Mouse (Mus musculus) mesoderm, embryonic 11.5 days (tissue): ENCODE measurements around the gene Fmnl2.

ENCODE experiments used
- DNase-seq: peaks from one replicate; pipeline ENCODE4 v3.0.0-alpha.2; 2012; ENCODE audit warnings: low read depth, low spot score

Gene Fmnl2

DNA sequence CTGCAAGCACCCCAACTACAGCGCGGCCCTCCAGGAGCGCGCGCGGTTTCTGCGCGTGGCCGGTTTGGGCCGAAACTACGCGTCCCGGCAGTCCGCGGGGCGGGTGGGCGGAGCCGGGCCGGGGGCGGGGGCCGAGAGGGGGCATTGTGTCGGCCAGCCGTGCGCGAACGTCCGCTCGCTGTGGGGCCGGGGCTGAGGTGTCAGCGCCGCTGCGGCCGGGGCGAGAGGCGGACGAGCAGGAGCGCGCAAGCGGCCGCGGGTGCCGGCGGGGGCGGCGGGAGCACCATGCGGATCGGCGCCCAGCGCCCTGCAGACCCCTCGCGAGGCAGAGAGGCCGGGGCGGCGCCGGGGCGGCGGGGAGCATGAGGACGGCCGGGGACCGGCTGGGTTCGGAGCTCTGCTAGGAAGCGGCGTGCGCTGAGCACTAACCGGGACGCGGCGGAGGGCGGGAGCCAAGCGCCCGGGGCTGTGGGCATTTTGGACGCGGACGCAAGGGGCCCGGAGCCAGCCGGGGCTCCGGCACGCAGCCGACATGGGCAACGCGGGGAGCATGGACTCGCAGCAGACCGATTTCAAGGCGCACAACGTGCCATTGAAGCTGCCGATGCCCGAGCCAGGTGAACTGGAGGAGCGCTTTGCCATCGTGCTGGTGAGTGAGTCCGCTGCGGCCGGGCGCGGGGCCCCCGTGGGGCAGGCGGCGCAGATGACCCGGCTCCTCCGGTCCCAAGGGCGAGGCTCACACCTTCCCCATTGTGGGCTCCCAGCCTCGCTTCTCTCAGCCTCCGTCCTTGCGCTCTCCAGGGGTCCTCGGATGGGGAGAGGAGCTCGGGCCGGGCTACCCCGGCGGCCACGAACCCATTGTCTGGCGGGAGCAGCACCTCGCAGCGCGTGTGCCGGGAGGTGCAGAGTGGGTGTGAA lies at the start of gene Fmnl2:
TSS of gene Fmnl2 (plus strand) at position 250 of the 918 bp plus-strand sequence.
- DNase-seq = peak; percentile 74

GRCm38 (mm10) chr2:52809988-52810387 lies 47.7 kb upstream of the Fmnl2 start:
- no peak for DNase-seq

DNA sequence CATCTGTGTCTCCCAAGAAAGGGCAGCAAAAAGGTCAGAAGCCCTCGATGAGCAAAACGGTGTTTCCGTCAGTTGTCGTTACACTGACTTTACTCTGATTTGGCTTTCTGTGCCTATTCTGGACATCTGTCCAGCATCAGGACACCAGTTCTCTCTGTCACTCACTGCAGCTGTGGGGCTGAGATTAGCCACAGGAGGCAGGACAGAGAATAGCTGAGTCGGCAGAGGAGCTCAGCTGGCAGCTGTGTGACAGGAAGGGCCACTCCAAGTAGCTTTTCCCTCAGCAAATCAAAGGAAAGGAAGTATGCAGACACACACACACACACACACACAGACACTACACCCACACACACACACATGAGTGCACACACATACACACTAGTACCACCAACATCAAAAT lies 46.0 kb upstream of the Fmnl2 start:
- DNase-seq = peak; percentile 50

GRCm38 (mm10) chr2:52817341-52817740 lies 40.3 kb upstream of the Fmnl2 start:
- no peak for DNase-seq

- DNase-seq = no peak
Observed at GRCm38 (mm10) chr2:52818944-52819343, 38.7 kb upstream of the Fmnl2 start.

DNA sequence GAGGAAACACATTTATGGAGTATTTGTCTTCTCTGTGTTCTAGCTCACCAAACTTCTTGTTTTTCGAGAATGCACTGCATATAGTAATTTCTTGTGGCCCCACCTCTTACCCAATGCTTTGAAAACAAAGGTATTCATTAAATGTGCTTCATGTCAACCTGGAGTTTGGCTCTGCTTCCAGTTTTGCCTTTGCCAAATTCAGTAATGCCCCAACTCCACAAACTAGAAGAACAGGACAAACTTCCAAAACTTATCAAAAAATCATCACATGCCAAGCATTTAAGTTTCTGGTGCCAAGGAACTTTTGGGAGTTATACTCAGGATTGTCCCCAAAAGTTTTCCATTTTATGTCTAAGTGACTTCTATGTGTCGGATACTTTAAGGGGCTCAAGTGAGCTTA lies 35.4 kb upstream of the Fmnl2 start:
- DNase-seq = no peak

GRCm38 (mm10) chr2:52828077-52828476 lies 29.6 kb upstream of the Fmnl2 start:
- no peak for DNase-seq

DNA sequence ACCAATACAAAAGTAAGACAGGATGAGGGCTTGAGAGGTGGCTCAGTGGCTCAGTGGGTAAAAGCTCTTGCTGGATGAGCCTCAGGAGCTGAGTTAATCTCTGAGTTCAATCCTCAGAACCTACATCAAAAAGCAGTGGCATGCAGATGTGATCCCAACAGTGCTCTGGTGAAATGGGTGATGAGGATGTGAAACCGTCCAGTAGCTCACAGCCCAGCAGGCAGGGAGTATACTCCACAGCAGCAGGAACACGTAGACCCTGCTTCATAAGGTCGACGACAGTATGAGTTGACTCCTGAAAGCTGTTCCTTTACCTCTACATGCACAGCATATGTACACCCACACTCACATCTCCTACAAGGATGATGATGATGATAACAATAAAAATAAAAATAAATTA lies 27.1 kb upstream of the Fmnl2 start:
- DNase-seq = no peak

DNA sequence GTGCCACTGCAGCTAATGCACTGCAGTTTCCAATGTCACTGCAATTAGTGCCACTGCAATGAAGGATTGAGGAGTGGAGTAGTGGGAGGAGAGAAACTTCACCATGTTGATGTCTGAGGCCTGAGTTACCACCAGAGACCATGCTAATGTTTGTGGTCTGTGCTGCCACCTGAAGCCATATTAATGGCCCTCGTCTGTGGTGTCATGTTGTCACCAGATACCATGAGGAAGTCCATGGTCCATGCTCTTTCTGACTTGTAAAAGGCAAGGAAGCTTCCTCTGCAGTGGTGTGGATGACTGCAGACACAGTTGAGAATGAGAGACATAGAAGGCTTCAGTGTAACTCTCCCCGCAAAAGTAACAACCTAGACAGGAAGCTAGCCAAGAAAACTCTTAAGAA lies 26.1 kb upstream of the Fmnl2 start:
- DNase-seq = no peak

GRCm38 (mm10) chr2:52835726-52836125 lies 21.9 kb upstream of the Fmnl2 start:
- DNase-seq = no peak

DNA sequence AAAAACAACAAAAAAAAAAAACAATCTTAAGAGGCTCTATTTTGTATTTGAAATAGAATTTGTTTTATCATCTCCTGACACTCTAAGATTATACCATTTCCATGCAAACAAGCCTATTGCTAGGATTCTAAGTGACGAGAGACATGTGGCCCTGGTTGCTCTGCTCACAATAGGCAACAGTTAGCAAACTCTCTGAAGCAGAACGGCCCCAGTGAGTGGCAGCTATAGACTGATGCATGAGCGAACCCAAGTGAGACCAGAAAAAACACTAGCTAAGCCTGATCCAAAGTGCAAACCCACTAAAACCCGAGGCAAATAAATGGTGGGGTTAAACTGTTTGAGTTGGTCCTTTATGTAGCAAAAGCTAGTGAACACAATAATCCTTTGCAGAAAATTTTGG lies 18.6 kb upstream of the Fmnl2 start:
- no peak for DNase-seq

GRCm38 (mm10) chr2:52839868-52840267 lies 17.8 kb upstream of the Fmnl2 start:
- no peak for DNase-seq

DNA sequence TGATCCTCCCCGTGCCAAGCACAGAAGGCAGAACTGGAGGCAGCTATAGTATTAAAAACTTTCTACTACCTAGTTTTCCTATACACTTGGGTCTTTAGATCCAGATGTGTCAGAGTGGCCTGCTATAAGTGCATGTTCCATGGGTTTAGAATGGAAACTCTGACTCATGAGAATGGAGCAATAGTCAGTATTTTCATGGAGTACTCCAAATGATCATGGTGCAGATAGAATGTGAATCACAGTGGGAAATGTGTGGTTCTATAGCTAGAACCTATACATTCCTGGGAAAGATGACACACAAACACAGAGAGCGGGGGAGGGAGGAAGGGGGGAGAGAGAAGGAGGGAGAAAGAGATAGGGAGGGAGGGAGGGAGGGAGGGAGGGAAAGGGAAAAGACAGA lies 13.8 kb upstream of the Fmnl2 start:
- DNase-seq = no peak

DNA sequence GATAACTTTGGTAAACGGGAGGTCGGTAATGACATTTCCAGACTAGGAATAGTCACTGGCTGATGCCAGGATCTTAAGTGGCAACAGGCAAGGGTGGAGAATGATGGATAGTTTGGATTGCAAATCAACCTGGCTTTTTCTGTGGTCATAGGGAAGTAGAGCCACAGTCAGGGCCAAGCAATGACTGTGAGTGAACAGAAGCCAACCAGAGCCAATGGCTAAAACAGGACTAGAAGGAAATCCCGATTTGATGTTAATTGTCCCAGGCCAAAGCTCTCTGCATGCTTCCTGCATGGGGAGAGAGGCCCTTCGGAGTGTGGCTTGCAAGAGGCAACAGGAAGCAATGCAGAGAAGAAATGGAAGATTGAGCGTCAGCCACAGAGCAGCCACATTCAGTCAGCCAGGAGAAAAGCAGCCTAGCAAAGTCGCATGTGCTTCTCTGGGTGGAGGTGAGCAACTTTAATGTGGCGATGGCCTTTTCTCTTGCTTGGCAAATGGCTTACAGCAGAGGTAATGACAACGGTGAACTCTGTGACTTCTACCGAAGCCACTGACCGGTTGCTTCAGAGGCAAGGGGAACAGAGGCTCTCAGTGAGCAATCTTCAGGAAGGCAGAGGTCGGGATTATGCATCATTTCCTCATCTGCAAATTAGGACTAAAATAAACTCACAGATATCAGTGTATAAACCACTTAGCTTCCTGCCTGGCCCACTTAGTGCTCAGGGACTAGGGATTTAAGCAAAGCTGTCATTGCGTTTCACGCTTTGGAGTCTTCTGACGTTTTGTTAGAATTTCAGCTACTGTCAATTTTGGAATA lies 12.5 kb upstream of the Fmnl2 start:
- no peak for DNase-seq

- DNase-seq = no peak
Observed at GRCm38 (mm10) chr2:52846506-52846905, 11.2 kb upstream of the Fmnl2 start.

DNA sequence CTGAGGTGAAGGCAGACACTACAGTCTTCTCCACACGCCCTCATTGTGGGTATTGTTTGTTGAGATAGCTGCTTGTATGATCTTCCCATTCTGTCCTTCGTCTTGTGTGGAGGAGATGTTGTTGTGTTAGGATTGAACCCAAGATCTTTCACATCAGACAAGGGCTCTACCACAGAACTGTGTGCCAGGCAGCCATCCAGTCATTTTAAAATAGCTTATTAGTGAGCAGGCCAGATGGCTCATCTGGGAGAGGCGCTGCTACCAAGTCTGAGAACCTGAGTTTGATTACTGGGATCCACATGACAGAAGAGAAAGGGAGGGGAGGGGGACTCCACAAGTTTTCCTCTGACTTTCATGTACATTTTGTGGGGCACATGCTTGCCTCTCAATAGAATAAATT lies 8.6 kb upstream of the Fmnl2 start:
- DNase-seq = no peak

DNA sequence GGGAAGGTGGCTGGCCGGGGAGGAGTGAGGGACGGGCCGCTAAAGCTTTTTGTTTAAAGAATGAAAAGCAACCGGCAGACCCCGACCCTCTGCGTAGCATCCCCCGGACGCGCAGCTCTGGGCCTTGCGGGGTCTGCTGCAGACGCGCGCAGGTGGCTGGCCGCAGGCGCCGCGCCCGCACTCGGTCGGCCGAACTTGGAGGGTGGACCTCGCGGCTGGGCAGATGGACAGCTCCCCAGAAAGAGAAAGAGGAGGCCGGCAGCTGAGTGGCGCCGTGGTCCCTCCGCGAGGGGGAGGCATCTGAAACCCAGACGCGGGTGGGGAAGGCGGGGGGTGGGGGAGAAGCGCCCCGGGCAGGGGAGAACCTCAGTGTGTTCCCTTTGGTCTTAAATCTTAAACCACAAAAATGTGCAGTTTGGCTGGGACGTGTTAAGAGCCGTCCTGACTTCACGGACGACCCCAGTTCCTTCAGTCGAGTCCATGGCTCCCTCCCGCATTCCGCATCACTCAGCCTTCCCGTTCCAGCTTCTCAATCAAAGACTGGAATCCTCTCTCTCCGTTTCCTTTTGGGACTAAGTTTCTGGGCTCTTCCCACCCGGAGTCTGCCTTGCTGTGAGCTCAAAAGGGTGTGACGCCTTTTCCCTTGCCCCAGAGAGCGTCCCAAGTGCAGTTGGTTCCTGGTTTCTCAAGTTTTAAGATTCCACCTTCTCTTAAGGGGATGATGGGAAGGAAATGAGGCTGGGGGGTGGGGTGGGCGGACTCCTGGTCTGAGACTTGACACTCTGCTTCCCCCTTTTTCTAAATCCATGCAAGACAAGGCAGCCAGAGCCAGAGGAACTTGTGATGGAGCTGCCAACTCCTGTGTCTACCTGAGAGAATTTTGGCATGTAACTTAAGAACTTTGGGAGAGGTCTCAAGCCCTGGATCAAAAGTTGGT lies 1.1 kb downstream of the Fmnl2 start:
- peak; percentile 58 for DNase-seq

GRCm38 (mm10) chr2:52859466-52859840 lies 1.8 kb downstream of the Fmnl2 start:
- DNase-seq = no peak

GRCm38 (mm10) chr2:52860111-52860775 lies 2.6 kb downstream of the Fmnl2 start:
- no peak for DNase-seq

GRCm38 (mm10) chr2:52862046-52862759 lies 4.5 kb downstream of the Fmnl2 start:
- DNase-seq = no peak

GRCm38 (mm10) chr2:52862760-52863124 lies 5.1 kb downstream of the Fmnl2 start:
- no peak for DNase-seq
